ENCODE assay signal across 8 mouse cellular contexts in the genomic region with DNA sequence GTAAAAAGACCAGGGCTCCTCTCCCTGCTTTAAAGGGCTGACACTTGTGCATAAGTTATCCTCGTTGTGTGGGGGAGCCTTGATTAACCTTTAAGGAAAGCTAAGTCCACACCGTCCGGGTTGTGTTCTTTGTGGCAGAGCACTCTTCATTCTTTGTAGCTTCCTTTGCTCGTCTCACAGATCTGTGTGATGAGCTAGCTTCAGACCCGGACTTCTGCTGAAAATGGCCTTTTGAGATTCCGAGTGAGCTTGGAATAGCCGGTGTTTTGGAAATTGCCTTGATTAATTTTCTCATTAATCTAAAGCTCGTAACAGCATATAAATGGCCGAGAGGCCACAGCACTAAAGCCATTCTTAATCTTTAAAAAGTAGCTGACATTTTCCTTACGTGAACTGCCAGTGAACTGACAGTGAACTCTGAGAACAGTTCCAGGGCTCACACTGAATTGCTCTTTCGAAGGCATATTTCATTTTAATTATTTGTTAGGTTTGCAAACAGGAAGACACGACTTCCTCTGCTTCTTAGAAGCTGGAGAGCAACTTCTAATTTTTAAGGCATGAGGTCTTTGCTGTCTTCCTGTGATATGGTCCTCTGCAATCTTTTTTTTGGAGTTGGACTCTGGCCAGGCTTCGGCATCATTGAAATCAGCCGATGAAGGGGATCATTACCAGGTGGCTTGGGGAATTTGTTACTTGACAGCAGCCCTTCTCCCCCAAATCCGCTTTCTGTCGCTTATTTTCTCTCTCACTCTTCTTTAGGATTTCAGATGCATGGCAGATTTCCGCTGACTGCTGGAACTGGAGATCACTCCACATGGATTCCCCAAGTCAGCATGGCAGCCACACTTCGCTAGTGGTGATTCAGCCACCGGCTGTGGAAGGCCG. TPM values are rescaled to one million over a fixed set of nuclear protein-coding genes. Genes with fewer than 3 reads are reported as not detected.
DNase-seq lines count a peak whose midpoint lies in the region; ATAC-seq and TF ChIP-seq lines count a peak whose summit lies in the region.

No protein-coding gene starts in this region.

- H3K4me1 ChIP-seq in lung, postnatal 0 days (ENCODE audit: insufficient read depth, low read depth, low read length): peaks cover 7% of the 10 kb centered on the region; the same call in 1 of the 2 replicates

- intact Hi-C loops in gastrocnemius, postnatal 14 days (cut with DNase I; ENCODE audit: low total_unique reads): loop anchor here (10.0 kb wide), 1 partner anchor 313 kb away; no protein-coding TSS in a partner anchor

- H3K27ac ChIP-seq in lung, postnatal 0 days (ENCODE audit: low read length): peak overlapping the region; percentile 93

- WGBS in lung, postnatal 0 days: 17% methylated on average over 20 of the region's 20 CpGs

- H3K4me3 ChIP-seq in lung, postnatal 0 days (ENCODE audit: low read depth, low read length): peak overlapping the region; percentile 90

- no peak for ATAC-seq in lung, postnatal 0 days
- no peak for ATAC-seq in granulocyte monocyte progenitor cell, adult 5-6 weeks (replicated peaks; ENCODE audit: poor library complexity, severe bottlenecking)

- TF ChIP-seq CTCF in lung, postnatal 0 days (IDR thresholded peaks at IDR 0.05): no peak

- H3K36me3 ChIP-seq in lung, postnatal 0 days (ENCODE audit: insufficient read depth, low read length): peaks cover 18% of the 10 kb centered on the region

- H3K9ac ChIP-seq in lung, postnatal 0 days (replicated peaks; ENCODE audit: low read depth): peak overlapping the region; percentile 92

- TF ChIP-seq EP300 in lung, postnatal 0 days (IDR thresholded peaks at IDR 0.05): peak; percentile 79

- H3K27me3 ChIP-seq in lung, postnatal 0 days (replicated peaks; ENCODE audit: insufficient read depth, low read length): no peaks in the 10 kb centered on the region

- peak; percentile 42 for DNase-seq in gastrocnemius, adult 18-20 months (ENCODE audit: low spot score)
- DNase-seq in gastrocnemius, adult 8-10 months (ENCODE audit: low spot score in 2 of 2): no peak
- DNase-seq in gastrocnemius, postnatal 14 days: peak; percentile 26
- DNase-seq in kidney, adult 11 months: peak; percentile 40
- peak; percentile 48 for DNase-seq in lung, postnatal 0 days (ENCODE audit: low spot score)
- no peak for DNase-seq in frontal cortex, postnatal 36 days (ENCODE audit: low spot score in 2 of 2)
- DNase-seq in spleen, adult 12 weeks (ENCODE audit: low spot score): no peak

- H3K4me2 ChIP-seq in lung, postnatal 0 days (replicated peaks; ENCODE audit: low read depth, low read length): peak overlapping the region; percentile 78

- H3K9me3 ChIP-seq in lung, postnatal 0 days (ENCODE audit: low read length): no peaks in the 10 kb centered on the region

RNA-seq across cellular contexts. Expression of gene Spry1, which starts 2.3 kb away (rescaled TPM):
- 10 to 100 TPM; 15.5 to 21.9 TPM for total RNA-seq in gastrocnemius, adult 18-20 months (2021)
- total RNA-seq in gastrocnemius, adult 8-10 months (2022): 10 to 100 TPM; 10.9 to 18.4 (median 12.4) TPM
- 10 to 100 TPM; 33.1 to 39.9 TPM for total RNA-seq in gastrocnemius, postnatal 14 days (2021)
- polyA plus RNA-seq in lung, postnatal 0 days (2015; fragmentation: Nextera tagmentation; extraction: Ambion mirVana): 23.3 and 24.7 TPM in 2 replicates
- total RNA-seq in granulocyte monocyte progenitor cell, adult 5-6 weeks (2014; fragmentation: Nextera tagmentation): 2.1 and 3.7 TPM in 2 replicates
- 2.6 and 3.1 TPM in 2 replicates for total RNA-seq in granulocyte monocyte progenitor cell, adult 5-6 weeks (2017)

Comparison
In these comparisons a context has a peak if more than half of its experiments do, and no peak if none do; other contexts are left out.
1. DNase-seq: peak in gastrocnemius, adult 18-20 months (single experiment), gastrocnemius, postnatal 14 days (single experiment), kidney, adult 11 months (single experiment) and lung, postnatal 0 days (single experiment); none in gastrocnemius, adult 8-10 months (0 of 2), frontal cortex, postnatal 36 days (0 of 2) and spleen, adult 12 weeks (single experiment).